Mouse (Mus musculus) forebrain, embryonic 12.5 days (tissue): ENCODE measurements around the gene Adamts12. TPM values are rescaled to one million over a fixed set of nuclear protein-coding genes. Genes with fewer than 3 reads are reported as not detected.

ENCODE experiments used
- ATAC-seq: fragments of 200-750 bp; cut with Nextera tagmentation; 2 replicates; pipeline ENCODE4 v1.8.0; 2017; ENCODE audit warnings: moderate TSS enrichment; ENCODE audit not compliant: low FRiP score
- H3K27ac ChIP-seq: fragments of 300-500 bp; sonication (generic); 2 replicates; pipeline ENCODE4 v1.5.1; 2016; ENCODE audit warnings: mild to moderate bottlenecking
- H3K27me3 ChIP-seq: fragments of 300-500 bp; sonication (generic); 2 replicates; pipeline ENCODE4 v1.6.1; 2016; ENCODE audit warnings: mild to moderate bottlenecking
- H3K36me3 ChIP-seq: fragments of 300-500 bp; sonication (generic); replicated peaks from 2 replicates; pipeline ENCODE4 v1.6.1; 2016; ENCODE audit warnings: mild to moderate bottlenecking
- H3K4me1 ChIP-seq: fragments of 300-500 bp; sonication (generic); 2 replicates; pipeline ENCODE4 v1.6.1; 2016
- H3K4me2 ChIP-seq: fragments of 300-500 bp; sonication (generic); 2 replicates; pipeline ENCODE4 v1.6.1; 2016; ENCODE audit warnings: mild to moderate bottlenecking, moderate library complexity
- H3K4me3 ChIP-seq: fragments of 300-500 bp; sonication (generic); replicated peaks from 2 replicates; pipeline ENCODE4 v1.5.1; 2016; ENCODE audit warnings: mild to moderate bottlenecking
- H3K9ac ChIP-seq: fragments of 300-500 bp; sonication (generic); 2 replicates; pipeline ENCODE4 v1.6.1; 2016; ENCODE audit warnings: mild to moderate bottlenecking
- H3K9me3 ChIP-seq: fragments of 300-500 bp; sonication (generic); 2 replicates; pipeline ENCODE4 v1.6.1; 2016
- WGBS: fragments of 180-500 bp; shearing (Covaris S2); methylation state at CpG from one replicate; pipeline ENCODE4 v1.1.7; 2016; 5-methylcytosine and 5-hydroxymethylcytosine counted together
- polyA plus RNA-seq: library from polyadenylated mRNA; unstranded; fragments of >200 nt; fragmentation: Nextera tagmentation; extraction: Ambion mirVana; gene quantifications from 2 replicates; pipeline ENCODE4 v1.2.1, GENCODE M21; 2016

Adamts12 gene
- polyA plus RNA-seq, 1 experiment from 2014 or later = 3.2 TPM

GRCm38 (mm10) chr15:11084241-11084992, 19.8 kb downstream of the Adamts12 start:
- ATAC-seq = no peak
- WGBS = 42% methylated on average over 9 of the region's 9 CpGs
- H3K27ac ChIP-seq = no peak overlapping the region

GRCm38 (mm10) chr15:11084993-11085365, 20.4 kb downstream of the Adamts12 start:
- Histone ChIP-seq H3K27me3 (no peaks in the 10 kb centered on the region), H3K4me3 (no peak overlapping the region), H3K4me1 (peaks cover 10% of the 10 kb centered on the region; the same call in 1 of the 2 replicates), H3K9ac (no peak overlapping the region), H3K4me2 (no peak overlapping the region), H3K9me3 (no peaks in the 10 kb centered on the region), H3K27ac (no peak overlapping the region), H3K36me3 (no peaks in the 10 kb centered on the region)
- no peak for ATAC-seq
- WGBS = 41% methylated on average over 1 of the region's 1 CpGs

More at GRCm38 (mm10) chr15:11084241-11084992, 19.8 kb downstream of the Adamts12 start:
- Histone ChIP-seq H3K4me2 (no peak overlapping the region), H3K27me3 (no peaks in the 10 kb centered on the region), H3K9me3 (no peaks in the 10 kb centered on the region), H3K36me3 (no peaks in the 10 kb centered on the region), H3K4me3 (no peak overlapping the region), H3K9ac (no peak overlapping the region), H3K4me1 (peaks cover 10% of the 10 kb centered on the region; the same call in 1 of the 2 replicates)

- 90% methylated on average over 3 of the region's 3 CpGs for WGBS
- no peak for ATAC-seq
- Histone ChIP-seq H3K9me3 (no peaks in the 10 kb centered on the region), H3K4me3 (no peak overlapping the region), H3K27ac (no peak overlapping the region), H3K4me2 (no peak overlapping the region), H3K9ac (no peak overlapping the region), H3K36me3 (no peaks in the 10 kb centered on the region), H3K4me1 (peaks cover 4% of the 10 kb centered on the region; the same call in 1 of the 2 replicates), H3K27me3 (no peaks in the 10 kb centered on the region)
These were observed 24.9 kb downstream of the Adamts12 start for GRCm38 (mm10) chr15:11089494-11089893.

GRCm38 (mm10) chr15:11095566-11095965, 31.0 kb downstream of the Adamts12 start:
- no peak for ATAC-seq
- WGBS = 70% methylated on average over 3 of the region's 3 CpGs
- Histone ChIP-seq H3K4me2 (no peak overlapping the region), H3K27me3 (no peaks in the 10 kb centered on the region), H3K4me1 (no peaks in the 10 kb centered on the region), H3K9ac (no peak overlapping the region), H3K27ac (no peak overlapping the region), H3K9me3 (no peaks in the 10 kb centered on the region), H3K36me3 (no peaks in the 10 kb centered on the region), H3K4me3 (no peak overlapping the region)

- H3K27me3 ChIP-seq = no peaks in the 10 kb centered on the region
- no peaks in the 10 kb centered on the region; the same call in 1 of the 2 replicates for H3K4me1 ChIP-seq
- no peak overlapping the region for H3K4me2 ChIP-seq
- no peak overlapping the region for H3K4me3 ChIP-seq
- WGBS = 82% methylated on average over 4 of the region's 4 CpGs
- H3K9ac ChIP-seq = no peak overlapping the region
- no peaks in the 10 kb centered on the region for H3K36me3 ChIP-seq
- H3K27ac ChIP-seq = no peak overlapping the region
- no peaks in the 10 kb centered on the region for H3K9me3 ChIP-seq
- no peak for ATAC-seq
These were observed 33.5 kb downstream of the Adamts12 start for GRCm38 (mm10) chr15:11097967-11098702.

- Histone ChIP-seq H3K4me3 (no peak overlapping the region), H3K4me2 (no peak overlapping the region), H3K27me3 (no peaks in the 10 kb centered on the region), H3K4me1 (no peaks in the 10 kb centered on the region; the same call in 1 of the 2 replicates), H3K36me3 (no peaks in the 10 kb centered on the region), H3K9me3 (no peaks in the 10 kb centered on the region), H3K27ac (no peak overlapping the region), H3K9ac (no peak overlapping the region)
- 72% methylated on average over 7 of the region's 7 CpGs for WGBS
- ATAC-seq = no peak
These were observed 34.4 kb downstream of the Adamts12 start for GRCm38 (mm10) chr15:11098940-11099339.

GRCm38 (mm10) chr15:11100917-11101316, 36.3 kb downstream of the Adamts12 start:
- WGBS = 74% methylated on average over 4 of the region's 4 CpGs
- H3K9me3 ChIP-seq = no peaks in the 10 kb centered on the region
- H3K27me3 ChIP-seq = no peaks in the 10 kb centered on the region
- H3K4me3 ChIP-seq = no peak overlapping the region
- H3K9ac ChIP-seq = no peak overlapping the region
- H3K36me3 ChIP-seq = no peaks in the 10 kb centered on the region
- no peak overlapping the region for H3K27ac ChIP-seq
- no peaks in the 10 kb centered on the region; the same call in 1 of the 2 replicates for H3K4me1 ChIP-seq
- no peak overlapping the region for H3K4me2 ChIP-seq
- no peak for ATAC-seq

GRCm38 (mm10) chr15:11105101-11105500, 40.5 kb downstream of the Adamts12 start:
- no peak overlapping the region for H3K27ac ChIP-seq
- H3K4me3 ChIP-seq = no peak overlapping the region
- WGBS = 81% methylated on average over 2 of the region's 2 CpGs
- no peaks in the 10 kb centered on the region for H3K9me3 ChIP-seq
- no peaks in the 10 kb centered on the region for H3K36me3 ChIP-seq
- no peak overlapping the region for H3K4me2 ChIP-seq
- no peaks in the 10 kb centered on the region for H3K27me3 ChIP-seq
- H3K9ac ChIP-seq = no peak overlapping the region
- H3K4me1 ChIP-seq = no peaks in the 10 kb centered on the region; the same call in 1 of the 2 replicates
- ATAC-seq = no peak

- no peak for ATAC-seq
- no peak overlapping the region for H3K4me2 ChIP-seq
- H3K9ac ChIP-seq = no peak overlapping the region
- 83% methylated on average over 5 of the region's 5 CpGs for WGBS
- H3K27ac ChIP-seq = no peak overlapping the region
- H3K4me1 ChIP-seq = no peaks in the 10 kb centered on the region
- H3K4me3 ChIP-seq = no peak overlapping the region
- no peaks in the 10 kb centered on the region for H3K36me3 ChIP-seq
- no peaks in the 10 kb centered on the region for H3K27me3 ChIP-seq
- H3K9me3 ChIP-seq = no peaks in the 10 kb centered on the region
These were observed 42.8 kb downstream of the Adamts12 start for GRCm38 (mm10) chr15:11107376-11107775.

GRCm38 (mm10) chr15:11114631-11115197, 50.1 kb downstream of the Adamts12 start:
- Histone ChIP-seq H3K36me3 (no peaks in the 10 kb centered on the region), H3K27me3 (no peaks in the 10 kb centered on the region), H3K9ac (no peak overlapping the region), H3K4me2 (no peak overlapping the region), H3K4me3 (no peak overlapping the region), H3K9me3 (no peaks in the 10 kb centered on the region), H3K4me1 (peaks cover 5% of the 10 kb centered on the region), H3K27ac (no peak overlapping the region)
- ATAC-seq = no peak
- WGBS = 16% methylated on average over 8 of the region's 8 CpGs

GRCm38 (mm10) chr15:11116303-11116702, 51.7 kb downstream of the Adamts12 start:
- ATAC-seq = no peak
- H3K4me2 ChIP-seq = no peak overlapping the region
- no peak overlapping the region for H3K4me3 ChIP-seq
- no peaks in the 10 kb centered on the region for H3K36me3 ChIP-seq
- no peak overlapping the region for H3K9ac ChIP-seq
- H3K9me3 ChIP-seq = no peaks in the 10 kb centered on the region
- H3K4me1 ChIP-seq = peaks cover 5% of the 10 kb centered on the region
- no peak overlapping the region for H3K27ac ChIP-seq
- 71% methylated on average over 2 of the region's 2 CpGs for WGBS
- no peaks in the 10 kb centered on the region for H3K27me3 ChIP-seq

GRCm38 (mm10) chr15:11116853-11117252, 52.3 kb downstream of the Adamts12 start:
- H3K36me3 ChIP-seq = no peaks in the 10 kb centered on the region
- no peak overlapping the region for H3K27ac ChIP-seq
- 85% methylated on average over 3 of the region's 3 CpGs for WGBS
- peaks cover 5% of the 10 kb centered on the region for H3K4me1 ChIP-seq
- ATAC-seq = no peak
- H3K9ac ChIP-seq = no peak overlapping the region
- H3K9me3 ChIP-seq = no peaks in the 10 kb centered on the region
- H3K4me3 ChIP-seq = no peak overlapping the region
- H3K27me3 ChIP-seq = no peaks in the 10 kb centered on the region
- no peak overlapping the region for H3K4me2 ChIP-seq
